Mouse (Mus musculus): ENCODE data around the gene Ddo.

Ddo gene

DNA sequence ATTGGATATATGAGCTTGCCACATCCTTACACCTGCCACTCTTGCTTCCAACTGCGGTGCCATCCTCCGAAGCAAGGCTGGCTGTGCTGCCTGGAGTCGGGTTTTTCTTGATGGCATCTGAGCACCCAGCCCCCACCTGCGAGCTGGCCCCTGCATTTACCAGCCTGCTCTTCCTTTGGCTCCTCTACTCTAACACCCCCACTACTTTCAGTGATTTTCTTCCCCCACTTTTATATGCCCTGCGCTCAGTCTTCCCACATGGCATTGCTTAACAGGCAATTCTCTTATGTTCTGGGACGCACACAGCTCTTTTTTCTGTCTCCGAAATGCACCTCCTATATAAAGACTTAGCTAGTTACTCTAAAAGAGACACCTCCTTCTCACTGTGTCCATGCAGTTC is 54.5 kb downstream of the Ddo start:
- TF ChIP-seq POU5F1 (IDR thresholded peaks at IDR 0.05; ENCODE audit: borderline replicate concordance, low read length) (no peak), CTCF (conservative IDR thresholded peaks at IDR 0.05; ENCODE audit: low read length) (no peak), NANOG (IDR thresholded peaks at IDR 0.05; ENCODE audit: borderline replicate concordance, low read length) (no peak)
- peaks cover 45% of the 10 kb centered on the region for H3K27me3 ChIP-seq (ENCODE audit: insufficient read depth, low read length)
- no peaks in the 10 kb centered on the region for H3K36me3 ChIP-seq (ENCODE audit: insufficient read depth, low read length)
- peaks cover 20% of the 10 kb centered on the region for H3K4me1 ChIP-seq (replicated peaks; ENCODE audit: low read depth, low read length)
- H3K9me3 ChIP-seq (ENCODE audit: low read length) = no peaks in the 10 kb centered on the region
- no peak overlapping the region for H3K4me3 ChIP-seq (replicated peaks; ENCODE audit: low read length)

DNA sequence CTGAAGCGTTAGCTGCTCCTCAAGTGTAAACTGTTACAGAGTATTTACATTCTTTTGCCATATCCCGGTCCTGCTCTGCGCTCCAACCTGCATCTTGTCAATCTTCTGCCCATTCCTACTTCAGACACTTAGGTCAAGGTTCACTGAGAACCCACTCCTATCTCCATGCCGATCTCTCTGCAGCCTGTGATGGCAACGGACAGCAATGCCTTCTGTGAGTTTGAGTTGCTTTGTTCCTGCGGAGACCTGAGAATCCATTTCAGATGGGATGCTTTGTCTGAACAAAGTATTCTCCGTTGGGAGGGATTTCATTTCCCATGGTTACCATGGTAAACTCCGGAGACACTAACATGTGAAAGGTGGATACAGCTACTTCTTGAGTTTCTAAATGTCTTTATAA is 55.8 kb downstream of the Ddo start:
- H3K27me3 ChIP-seq (ENCODE audit: insufficient read depth, low read length) = peaks cover 40% of the 10 kb centered on the region
- H3K9me3 ChIP-seq (ENCODE audit: low read length) = peaks cover 4% of the 10 kb centered on the region; the same call in 1 of the 2 replicates
- H3K4me1 ChIP-seq (replicated peaks; ENCODE audit: low read depth, low read length) = peaks cover 20% of the 10 kb centered on the region
- TF ChIP-seq POU5F1 (IDR thresholded peaks at IDR 0.05; ENCODE audit: borderline replicate concordance, low read length) = no peak
- no peak for TF ChIP-seq CTCF (conservative IDR thresholded peaks at IDR 0.05; ENCODE audit: low read length)
- TF ChIP-seq NANOG (IDR thresholded peaks at IDR 0.05; ENCODE audit: borderline replicate concordance, low read length) = no peak
- H3K4me3 ChIP-seq (replicated peaks; ENCODE audit: low read length) = no peak overlapping the region
- H3K36me3 ChIP-seq (ENCODE audit: insufficient read depth, low read length) = no peaks in the 10 kb centered on the region

DNA sequence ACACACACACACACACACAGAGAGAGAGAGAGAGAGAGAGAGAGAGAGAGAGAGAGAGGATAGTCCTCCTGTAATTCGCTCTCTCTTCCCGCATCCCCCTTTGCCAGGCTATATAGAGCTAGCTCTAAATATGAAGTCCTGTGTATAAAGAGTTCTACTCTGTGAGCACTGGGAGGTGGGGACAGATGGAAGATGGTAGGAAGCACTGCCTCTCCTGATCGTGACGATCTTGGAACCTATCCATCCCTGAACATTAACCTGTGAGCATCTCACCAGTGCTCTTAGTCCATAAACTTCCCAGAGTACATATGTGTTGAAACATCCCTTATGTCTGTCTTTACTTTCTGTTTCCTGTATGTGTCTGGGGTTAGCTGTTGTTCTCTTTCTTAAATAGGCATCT is 57.2 kb downstream of the Ddo start:
- peaks cover 32% of the 10 kb centered on the region for H3K27me3 ChIP-seq (ENCODE audit: insufficient read depth, low read length)
- no peaks in the 10 kb centered on the region for H3K36me3 ChIP-seq (ENCODE audit: insufficient read depth, low read length)
- TF ChIP-seq CTCF (conservative IDR thresholded peaks at IDR 0.05; ENCODE audit: low read length) (no peak), NANOG (IDR thresholded peaks at IDR 0.05; ENCODE audit: borderline replicate concordance, low read length) (no peak), POU5F1 (IDR thresholded peaks at IDR 0.05; ENCODE audit: borderline replicate concordance, low read length) (no peak)
- peaks cover 4% of the 10 kb centered on the region; the same call in 1 of the 2 replicates for H3K9me3 ChIP-seq (ENCODE audit: low read length)
- H3K4me3 ChIP-seq (replicated peaks; ENCODE audit: low read length) = no peak overlapping the region
- peaks cover 20% of the 10 kb centered on the region for H3K4me1 ChIP-seq (replicated peaks; ENCODE audit: low read depth, low read length)

DNA sequence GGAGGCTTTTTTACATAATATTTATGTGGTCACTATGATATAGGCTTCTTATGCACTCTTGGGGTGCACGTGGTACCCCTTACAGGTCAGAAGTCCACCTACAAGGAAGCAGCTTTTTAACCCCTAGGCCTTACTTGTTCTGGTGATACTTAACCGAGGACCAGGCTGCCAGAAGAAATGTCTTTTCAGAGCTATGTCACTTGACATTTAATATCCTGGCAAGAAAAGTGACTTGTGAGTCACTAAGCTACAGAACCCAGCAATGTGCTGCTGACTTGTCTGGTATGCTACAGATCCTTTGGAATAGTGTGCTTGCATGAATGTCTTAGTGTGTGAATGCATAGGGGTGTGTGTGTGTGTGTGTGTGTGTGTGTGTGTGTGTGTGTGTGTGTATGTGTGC is 57.6 kb downstream of the Ddo start:
- H3K36me3 ChIP-seq (ENCODE audit: insufficient read depth, low read length) = no peaks in the 10 kb centered on the region
- TF ChIP-seq POU5F1 (IDR thresholded peaks at IDR 0.05; ENCODE audit: borderline replicate concordance, low read length) (no peak), CTCF (conservative IDR thresholded peaks at IDR 0.05; ENCODE audit: low read length) (no peak), NANOG (IDR thresholded peaks at IDR 0.05; ENCODE audit: borderline replicate concordance, low read length) (no peak)
- H3K27me3 ChIP-seq (ENCODE audit: insufficient read depth, low read length) = peaks cover 28% of the 10 kb centered on the region
- peaks cover 20% of the 10 kb centered on the region for H3K4me1 ChIP-seq (replicated peaks; ENCODE audit: low read depth, low read length)
- peaks cover 4% of the 10 kb centered on the region; the same call in 1 of the 2 replicates for H3K9me3 ChIP-seq (ENCODE audit: low read length)
- H3K4me3 ChIP-seq (replicated peaks; ENCODE audit: low read length) = no peak overlapping the region

DNA sequence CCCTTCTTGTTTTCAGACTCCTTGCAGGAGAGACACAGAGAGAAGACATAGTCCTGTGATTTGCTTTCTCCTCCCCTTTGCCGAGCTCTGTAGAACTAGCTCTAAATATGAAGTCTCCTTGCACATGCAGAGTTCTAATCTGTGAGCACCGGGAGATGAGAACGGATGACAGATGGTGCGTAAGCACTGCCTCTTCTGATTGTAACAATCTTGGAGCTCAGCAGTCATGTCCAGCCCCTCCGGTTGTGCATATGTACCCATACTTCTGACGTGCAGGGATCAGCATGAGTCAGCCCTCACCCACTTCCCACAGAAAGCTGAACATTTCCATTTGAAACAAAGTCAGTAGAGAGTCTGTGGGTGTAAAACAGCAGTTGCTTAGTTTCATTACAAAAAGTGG is 58.5 kb downstream of the Ddo start:
- Histone ChIP-seq H3K4me1 (replicated peaks; ENCODE audit: low read depth, low read length) (peaks cover 20% of the 10 kb centered on the region), H3K36me3 (ENCODE audit: insufficient read depth, low read length) (no peaks in the 10 kb centered on the region), H3K9me3 (ENCODE audit: low read length) (peaks cover 4% of the 10 kb centered on the region; the same call in 1 of the 2 replicates), H3K27me3 (ENCODE audit: insufficient read depth, low read length) (peaks cover 20% of the 10 kb centered on the region), H3K4me3 (replicated peaks; ENCODE audit: low read length) (no peak overlapping the region)
- no peak for TF ChIP-seq NANOG (IDR thresholded peaks at IDR 0.05; ENCODE audit: borderline replicate concordance, low read length)
- no peak for TF ChIP-seq POU5F1 (IDR thresholded peaks at IDR 0.05; ENCODE audit: borderline replicate concordance, low read length)

DNA sequence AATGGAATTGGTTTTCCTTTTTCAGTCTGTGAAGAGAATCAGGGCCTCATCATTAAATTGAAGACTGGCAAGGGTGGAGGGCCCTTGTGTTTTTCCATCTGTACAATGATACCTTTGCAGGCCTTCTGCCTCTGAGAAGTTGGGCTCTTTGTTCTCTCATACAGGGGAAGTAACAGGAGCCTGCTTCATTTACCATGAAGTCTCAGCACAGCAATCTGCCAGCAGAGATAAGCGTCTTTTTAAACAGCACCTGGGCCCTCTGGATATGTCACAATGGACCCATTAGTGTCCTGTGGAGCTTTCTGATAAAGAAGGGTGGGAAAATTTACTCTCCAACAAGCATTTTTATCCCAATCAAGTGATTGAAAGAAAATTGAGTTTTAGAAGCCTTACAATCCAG is 59.1 kb downstream of the Ddo start:
- H3K36me3 ChIP-seq (ENCODE audit: insufficient read depth, low read length) = no peaks in the 10 kb centered on the region
- no peak for TF ChIP-seq CTCF (conservative IDR thresholded peaks at IDR 0.05; ENCODE audit: low read length)
- no peak for TF ChIP-seq NANOG (IDR thresholded peaks at IDR 0.05; ENCODE audit: borderline replicate concordance, low read length)
- no peak for TF ChIP-seq POU5F1 (IDR thresholded peaks at IDR 0.05; ENCODE audit: borderline replicate concordance, low read length)
- no peak overlapping the region for H3K4me3 ChIP-seq (replicated peaks; ENCODE audit: low read length)
- H3K4me1 ChIP-seq (replicated peaks; ENCODE audit: low read depth, low read length) = peaks cover 15% of the 10 kb centered on the region
- H3K27me3 ChIP-seq (ENCODE audit: insufficient read depth, low read length) = peaks cover 14% of the 10 kb centered on the region
- peaks cover 4% of the 10 kb centered on the region; the same call in 1 of the 2 replicates for H3K9me3 ChIP-seq (ENCODE audit: low read length)

DNA sequence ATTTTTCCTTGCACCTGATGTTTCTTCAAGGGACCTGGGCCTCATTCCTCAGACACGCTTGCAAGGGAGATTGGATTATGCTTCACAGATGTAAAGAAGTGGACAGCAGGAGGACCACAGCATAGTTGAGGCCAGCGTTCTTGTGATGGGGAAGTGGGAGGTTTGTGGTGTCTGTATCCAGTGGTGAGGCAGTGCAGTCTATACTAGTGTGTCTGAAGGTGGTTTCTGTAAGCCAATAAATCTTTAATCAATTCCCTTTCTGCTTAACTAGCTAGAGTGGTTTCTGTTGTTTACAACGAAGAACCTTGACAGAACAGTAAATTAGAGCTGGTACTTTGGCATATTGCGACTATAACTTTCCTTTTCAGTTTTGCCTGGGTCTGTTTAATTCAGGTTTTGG is 68.8 kb downstream of the Ddo start:
- Histone ChIP-seq H3K9me3 (ENCODE audit: low read length) (no peaks in the 10 kb centered on the region; the same call in 1 of the 2 replicates), H3K27me3 (ENCODE audit: insufficient read depth, low read length) (no peaks in the 10 kb centered on the region), H3K36me3 (ENCODE audit: insufficient read depth, low read length) (no peaks in the 10 kb centered on the region), H3K4me1 (replicated peaks; ENCODE audit: low read depth, low read length) (no peaks in the 10 kb centered on the region), H3K4me3 (replicated peaks; ENCODE audit: low read length) (no peak overlapping the region)
- TF ChIP-seq NANOG (IDR thresholded peaks at IDR 0.05; ENCODE audit: borderline replicate concordance, low read length) (no peak), CTCF (conservative IDR thresholded peaks at IDR 0.05; ENCODE audit: low read length) (no peak), POU5F1 (IDR thresholded peaks at IDR 0.05; ENCODE audit: borderline replicate concordance, low read length) (no peak)

DNA sequence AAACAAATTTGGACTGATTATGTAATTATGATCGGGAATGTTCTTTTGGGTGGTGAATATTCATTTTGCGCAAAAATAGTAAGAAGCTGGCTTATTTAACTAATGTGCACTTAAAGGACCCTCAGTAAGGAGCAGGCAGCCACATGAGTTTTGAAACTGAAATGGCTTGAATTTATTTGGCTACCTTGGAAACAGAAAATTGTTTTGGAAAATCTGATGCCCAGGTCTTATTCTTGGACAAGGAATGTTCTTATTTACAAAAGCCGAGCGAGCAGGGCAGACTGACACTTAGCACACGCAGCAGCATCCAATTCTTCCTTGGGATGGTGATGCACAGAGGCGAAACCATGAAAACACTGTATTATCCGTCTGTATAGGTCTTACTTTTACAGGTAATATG is 81.3 kb downstream of the Ddo start:
- Histone ChIP-seq H3K4me3 (replicated peaks; ENCODE audit: low read length) (no peak overlapping the region), H3K27me3 (ENCODE audit: insufficient read depth, low read length) (no peaks in the 10 kb centered on the region), H3K9me3 (ENCODE audit: low read length) (peaks cover 14% of the 10 kb centered on the region), H3K4me1 (replicated peaks; ENCODE audit: low read depth, low read length) (peaks cover 13% of the 10 kb centered on the region), H3K36me3 (ENCODE audit: insufficient read depth, low read length) (no peaks in the 10 kb centered on the region)
- TF ChIP-seq NANOG (IDR thresholded peaks at IDR 0.05; ENCODE audit: borderline replicate concordance, low read length) = no peak
- no peak for TF ChIP-seq POU5F1 (IDR thresholded peaks at IDR 0.05; ENCODE audit: borderline replicate concordance, low read length)
- TF ChIP-seq CTCF (conservative IDR thresholded peaks at IDR 0.05; ENCODE audit: low read length) = no peak

DNA sequence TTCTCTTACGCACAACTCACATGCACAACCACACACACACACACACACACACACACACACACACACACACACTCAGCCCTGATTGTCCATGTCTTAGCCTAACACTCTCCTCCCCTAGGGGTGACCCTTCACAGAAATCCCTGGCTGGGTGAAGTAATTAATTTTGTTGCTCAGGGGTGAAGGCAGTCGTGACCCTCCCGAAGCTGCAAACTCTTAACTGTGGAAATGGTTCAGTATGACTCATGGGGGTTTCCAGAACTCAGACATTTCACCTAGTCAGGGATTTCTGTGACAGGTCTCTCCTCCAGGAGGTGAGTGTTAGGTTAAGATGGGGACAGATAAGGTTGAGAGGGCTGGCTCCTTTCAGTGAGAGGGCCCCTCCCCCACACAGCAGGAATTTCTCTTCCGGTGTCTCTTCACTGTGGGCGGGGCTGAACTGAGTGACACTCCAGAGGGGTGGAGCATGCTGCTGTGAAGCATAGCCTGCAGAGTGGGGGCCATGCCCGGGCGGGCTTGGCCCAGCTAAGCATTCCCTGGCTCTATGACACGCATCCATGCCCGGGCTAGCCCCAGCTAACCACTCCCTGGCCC is 83.3 kb downstream of the Ddo start:
- Histone ChIP-seq H3K9me3 (ENCODE audit: low read length) (peaks cover 8% of the 10 kb centered on the region), H3K36me3 (ENCODE audit: insufficient read depth, low read length) (no peaks in the 10 kb centered on the region), H3K4me1 (replicated peaks; ENCODE audit: low read depth, low read length) (peaks cover 13% of the 10 kb centered on the region), H3K27me3 (ENCODE audit: insufficient read depth, low read length) (no peaks in the 10 kb centered on the region), H3K4me3 (replicated peaks; ENCODE audit: low read length) (no peak overlapping the region)
- no peak for TF ChIP-seq POU5F1 (IDR thresholded peaks at IDR 0.05; ENCODE audit: borderline replicate concordance, low read length)
- TF ChIP-seq CTCF (conservative IDR thresholded peaks at IDR 0.05; ENCODE audit: low read length) = no peak
- TF ChIP-seq NANOG (IDR thresholded peaks at IDR 0.05; ENCODE audit: borderline replicate concordance, low read length) = no peak

All from E14TG2a.4 (cell line).